Mouse (Mus musculus) midbrain, postnatal 0 days (tissue): ENCODE results near the gene Cep290. TPM values are rescaled to one million over a fixed set of nuclear protein-coding genes. Genes with fewer than 3 reads are reported as not detected.

ENCODE experiments used
- ATAC-seq: fragments of 200-750 bp; cut with Nextera tagmentation; 2 replicates; pipeline ENCODE4 v1.8.0; 2017; ENCODE audit warnings: moderate number of reproducible peaks, mild to moderate bottlenecking, moderate TSS enrichment, moderate library complexity; ENCODE audit not compliant: low FRiP score
- DNase-seq: peaks from one replicate; pipeline ENCODE4 v3.0.0-alpha.2; 2015; ENCODE audit warnings: low spot score
- H3K27ac ChIP-seq: fragments of 300-500 bp; sonication (generic); 2 replicates; pipeline ENCODE4 v1.5.1; 2014; ENCODE audit warnings: low read depth, mild to moderate bottlenecking, low read length, mixed read lengths
- H3K27me3 ChIP-seq: fragments of 300-500 bp; sonication (generic); 2 replicates; pipeline ENCODE4 v1.6.1; 2014; ENCODE audit warnings: low read length, control low read depth, mixed read lengths; ENCODE audit not compliant: insufficient read depth
- H3K36me3 ChIP-seq: fragments of 300-500 bp; sonication (generic); 2 replicates; pipeline ENCODE4 v1.6.1; 2014; ENCODE audit warnings: low read length, control low read depth, mixed read lengths; ENCODE audit not compliant: insufficient read depth
- H3K4me1 ChIP-seq: fragments of 300-500 bp; sonication (generic); 2 replicates; pipeline ENCODE4 v1.6.1; 2014; ENCODE audit warnings: mild to moderate bottlenecking, control low read depth, antibody characterized with exemption, low read length, mixed read lengths; ENCODE audit not compliant: insufficient read depth
- H3K4me2 ChIP-seq: fragments of 300-500 bp; sonication (generic); 2 replicates; pipeline ENCODE4 v1.6.1; 2014; ENCODE audit warnings: low read depth, mild to moderate bottlenecking, low read length, mixed read lengths; ENCODE audit not compliant: poor library complexity, severe bottlenecking
- H3K4me3 ChIP-seq: fragments of 300-500 bp; sonication (generic); 2 replicates; pipeline ENCODE4 v1.5.1; 2014; ENCODE audit warnings: low read depth, mild to moderate bottlenecking, low read length, moderate library complexity
- H3K9ac ChIP-seq: fragments of 300-500 bp; sonication (generic); replicated peaks from 2 replicates; pipeline ENCODE4 v1.6.1; 2014; ENCODE audit warnings: mild to moderate bottlenecking, low read length, moderate library complexity, mixed read lengths; ENCODE audit not compliant: poor library complexity, severe bottlenecking
- H3K9me3 ChIP-seq: fragments of 300-500 bp; sonication (generic); 2 replicates; pipeline ENCODE4 v1.6.1; 2016; ENCODE audit warnings: low read length, control low read depth
- CTCF ChIP-seq: IDR thresholded peaks from 2 replicates; pipeline ENCODE4 v1.5.1; 2016; ENCODE audit warnings: antibody characterized with exemption, mild to moderate bottlenecking
- WGBS: fragments of 180-500 bp; shearing (Covaris S2); extraction: QIAGEN DNeasy Blood & Tissue Kit; methylation state at CpG from one replicate; pipeline ENCODE4 v1.1.7; 2014; 5-methylcytosine and 5-hydroxymethylcytosine counted together
- polyA plus RNA-seq: library from polyadenylated mRNA; unstranded; fragments of >200 nt; fragmentation: Nextera tagmentation; extraction: Ambion mirVana; gene quantifications from 2 replicates; pipeline ENCODE4 v1.2.1, GENCODE M21; 2015
- total RNA-seq: library from RNA; depleted of rRNA; stranded (reverse); fragments of >200 nt; gene quantifications from 2 replicates; pipeline ENCODE4 v1.2.3, GENCODE M21; 2014

Gene Cep290
- total and polyA plus RNA-seq, 2 experiments from 2014 or later = 3.9 to 5.1 TPM

- H3K4me3 ChIP-seq = no peak overlapping the region
- no peaks in the 10 kb centered on the region for H3K27me3 ChIP-seq
- 95% methylated on average over 7 of the region's 7 CpGs for WGBS
- ATAC-seq (no peak), DNase-seq (no peak)
- no peak overlapping the region for H3K9ac ChIP-seq
- TF ChIP-seq CTCF = no peak
- H3K4me2 ChIP-seq = no peak overlapping the region
- H3K4me1 ChIP-seq = no peaks in the 10 kb centered on the region
- H3K27ac ChIP-seq = no peak overlapping the region
- H3K36me3 ChIP-seq = peaks cover 14% of the 10 kb centered on the region
- no peaks in the 10 kb centered on the region for H3K9me3 ChIP-seq
Observed at GRCm38 (mm10) chr10:100491916-100492315, 4.6 kb downstream of the Cep290 start.

DNA sequence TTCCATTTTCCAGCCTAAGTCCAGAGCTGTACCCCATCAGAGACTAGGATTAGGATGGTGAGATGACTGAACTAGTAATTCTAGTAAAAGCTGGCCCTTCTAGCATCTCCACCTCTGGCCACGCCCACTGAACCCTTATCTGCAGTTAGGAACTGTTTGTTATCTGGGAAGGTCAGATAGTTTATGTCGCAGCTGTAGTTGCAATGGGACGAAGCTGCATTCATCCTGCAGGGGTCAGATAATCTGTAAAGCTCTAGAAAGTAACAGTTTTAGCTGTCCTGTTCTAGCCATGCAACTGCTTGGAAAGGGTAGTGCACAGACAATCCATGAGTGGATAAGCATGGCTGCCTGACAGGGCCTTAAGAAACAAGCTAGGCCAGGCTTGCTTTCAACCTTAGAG is 11.0 kb downstream of the Cep290 start:
- Histone ChIP-seq H3K4me1 (no peaks in the 10 kb centered on the region), H3K9me3 (no peaks in the 10 kb centered on the region), H3K27me3 (no peaks in the 10 kb centered on the region), H3K9ac (no peak overlapping the region), H3K4me3 (no peak overlapping the region), H3K27ac (no peak overlapping the region), H3K4me2 (no peak overlapping the region), H3K36me3 (peaks cover 21% of the 10 kb centered on the region)
- DNase-seq (no peak), ATAC-seq (no peak)
- WGBS = 91% methylated on average over 3 of the region's 3 CpGs
- TF ChIP-seq CTCF = no peak

GRCm38 (mm10) chr10:100508170-100508569 is 20.8 kb downstream of the Cep290 start:
- ATAC-seq (no peak), DNase-seq (no peak)
- Histone ChIP-seq H3K4me2 (no peak overlapping the region), H3K9me3 (no peaks in the 10 kb centered on the region), H3K36me3 (0 out of 2 replicates have a peak, but pooled peaks cover 6% of the 10 kb centered on the region), H3K4me3 (no peak overlapping the region), H3K27ac (no peak overlapping the region), H3K9ac (no peak overlapping the region), H3K4me1 (no peaks in the 10 kb centered on the region), H3K27me3 (no peaks in the 10 kb centered on the region)
- no peak for TF ChIP-seq CTCF
- WGBS = 85% methylated on average over 1 of the region's 1 CpGs

GRCm38 (mm10) chr10:100521617-100522016 is 34.3 kb downstream of the Cep290 start:
- no peak for DNase-seq
- no peak overlapping the region for H3K4me3 ChIP-seq
- H3K36me3 ChIP-seq = 0 out of 2 replicates have a peak, but pooled peaks cover 2% of the 10 kb centered on the region
- no peak for TF ChIP-seq CTCF
- H3K9ac ChIP-seq = no peak overlapping the region
- no peaks in the 10 kb centered on the region for H3K9me3 ChIP-seq
- no peak for ATAC-seq
- no peaks in the 10 kb centered on the region for H3K4me1 ChIP-seq
- H3K27ac ChIP-seq = no peak overlapping the region
- WGBS = 96% methylated on average over 4 of the region's 4 CpGs
- H3K4me2 ChIP-seq = no peak overlapping the region
- H3K27me3 ChIP-seq = no peaks in the 10 kb centered on the region

DNA sequence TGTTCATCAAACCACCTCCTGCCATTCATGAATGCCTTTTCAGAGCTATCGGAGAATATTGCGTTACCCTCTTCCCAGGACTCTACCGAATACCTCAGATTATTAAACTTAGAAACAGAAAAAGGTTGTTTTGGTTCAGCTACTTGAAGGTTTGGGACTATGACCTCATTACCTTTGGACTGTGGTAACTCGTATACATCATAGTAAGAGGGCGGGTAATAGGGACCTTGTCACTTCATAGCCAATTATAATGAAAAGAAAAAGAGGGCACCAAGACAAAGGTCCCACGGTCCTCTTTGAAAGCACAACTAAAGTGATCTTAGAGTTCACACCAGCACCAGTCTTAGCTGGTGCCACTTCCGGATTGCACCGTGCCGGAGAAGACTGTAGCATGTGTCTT is 35.0 kb downstream of the Cep290 start:
- no peak for ATAC-seq

GRCm38 (mm10) chr10:100524499-100525390 is 37.4 kb downstream of the Cep290 start:
- Histone ChIP-seq H3K9me3 (no peaks in the 10 kb centered on the region), H3K27me3 (no peaks in the 10 kb centered on the region), H3K9ac (no peak overlapping the region), H3K27ac (no peak overlapping the region), H3K4me2 (no peak overlapping the region), H3K36me3 (no peaks in the 10 kb centered on the region), H3K4me3 (no peak overlapping the region), H3K4me1 (no peaks in the 10 kb centered on the region)
- 93% methylated on average over 9 of the region's 9 CpGs for WGBS
- ATAC-seq = no peak
- no peak for DNase-seq
- TF ChIP-seq CTCF = no peak

More for the DNA sequence above, 35.0 kb downstream of the Cep290 start:
- no peak for DNase-seq
- Histone ChIP-seq H3K4me1 (no peaks in the 10 kb centered on the region), H3K27ac (no peak overlapping the region), H3K27me3 (no peaks in the 10 kb centered on the region), H3K36me3 (0 out of 2 replicates have a peak, but pooled peaks cover under 1% of the 10 kb centered on the region), H3K9ac (no peak overlapping the region), H3K4me3 (no peak overlapping the region), H3K9me3 (no peaks in the 10 kb centered on the region), H3K4me2 (no peak overlapping the region)
- WGBS = 90% methylated on average over 9 of the region's 9 CpGs
- TF ChIP-seq CTCF = no peak
